Mouse (Mus musculus) adipocyte (in vitro differentiated cells): ENCODE results near the gene Cpne9.

Source experiments
- DNase-seq: peaks from one replicate; pipeline ENCODE4 v3.0.0-alpha.2; 2016; ENCODE audit warnings: low spot score

The Cpne9 gene

DNA sequence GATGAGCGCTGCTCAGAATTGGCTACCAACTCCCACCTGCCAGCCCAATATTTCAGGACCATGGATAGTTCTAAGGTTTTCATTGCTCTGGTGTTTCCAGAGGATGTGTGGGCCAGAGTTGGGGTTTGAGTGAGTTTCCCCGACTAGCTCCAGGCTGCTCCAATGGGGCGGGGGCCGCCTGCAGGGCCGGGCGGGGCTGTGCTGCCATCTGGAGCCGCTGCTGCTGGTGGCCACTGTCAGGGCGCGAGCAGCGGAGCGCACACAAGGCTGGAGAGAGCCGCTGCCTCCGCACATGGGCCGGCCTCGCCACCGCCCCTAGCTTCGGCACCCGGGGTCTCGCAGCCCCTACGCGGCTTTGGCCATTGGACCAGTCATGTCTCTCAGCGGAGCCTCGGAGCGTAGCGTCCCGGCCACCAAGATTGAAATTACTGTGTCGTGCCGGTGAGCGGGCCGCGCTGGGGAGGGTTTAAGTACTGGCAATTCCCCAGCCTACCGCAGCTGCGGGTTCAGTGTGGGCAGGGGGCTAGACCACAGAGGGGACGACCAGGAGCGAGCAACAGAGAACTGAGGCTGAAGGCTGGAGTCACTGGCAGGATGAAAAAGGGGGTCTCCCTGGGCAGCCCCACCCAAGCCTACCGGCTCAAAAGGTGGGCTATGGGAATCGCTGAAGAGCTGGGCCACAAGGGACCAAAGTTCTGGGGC lies at the start of gene Cpne9:
Gene Cpne9, plus strand, starts transcription at position 207 of the 702 bp plus-strand sequence.
- no peak for DNase-seq

DNA sequence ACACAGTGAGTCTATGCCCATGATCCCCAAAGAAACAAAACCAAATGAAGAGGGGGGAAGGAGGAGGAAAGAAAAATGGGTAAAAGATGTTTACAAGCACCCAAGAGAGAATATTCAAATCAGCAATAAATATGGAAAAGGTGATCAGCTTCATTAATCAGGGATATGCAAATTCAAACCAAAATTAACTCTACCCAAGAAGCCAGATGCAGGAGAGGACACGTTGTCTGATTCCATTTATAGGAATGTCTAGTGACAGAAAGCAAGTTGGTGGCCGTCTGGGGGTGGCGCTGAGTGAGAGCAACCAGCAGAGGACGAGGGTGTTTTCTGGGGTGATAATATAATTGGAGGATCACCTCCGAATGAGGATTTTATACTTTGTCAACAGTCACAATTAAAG lies 47.0 kb upstream of the Cpne9 start:
- no peak for DNase-seq

DNA sequence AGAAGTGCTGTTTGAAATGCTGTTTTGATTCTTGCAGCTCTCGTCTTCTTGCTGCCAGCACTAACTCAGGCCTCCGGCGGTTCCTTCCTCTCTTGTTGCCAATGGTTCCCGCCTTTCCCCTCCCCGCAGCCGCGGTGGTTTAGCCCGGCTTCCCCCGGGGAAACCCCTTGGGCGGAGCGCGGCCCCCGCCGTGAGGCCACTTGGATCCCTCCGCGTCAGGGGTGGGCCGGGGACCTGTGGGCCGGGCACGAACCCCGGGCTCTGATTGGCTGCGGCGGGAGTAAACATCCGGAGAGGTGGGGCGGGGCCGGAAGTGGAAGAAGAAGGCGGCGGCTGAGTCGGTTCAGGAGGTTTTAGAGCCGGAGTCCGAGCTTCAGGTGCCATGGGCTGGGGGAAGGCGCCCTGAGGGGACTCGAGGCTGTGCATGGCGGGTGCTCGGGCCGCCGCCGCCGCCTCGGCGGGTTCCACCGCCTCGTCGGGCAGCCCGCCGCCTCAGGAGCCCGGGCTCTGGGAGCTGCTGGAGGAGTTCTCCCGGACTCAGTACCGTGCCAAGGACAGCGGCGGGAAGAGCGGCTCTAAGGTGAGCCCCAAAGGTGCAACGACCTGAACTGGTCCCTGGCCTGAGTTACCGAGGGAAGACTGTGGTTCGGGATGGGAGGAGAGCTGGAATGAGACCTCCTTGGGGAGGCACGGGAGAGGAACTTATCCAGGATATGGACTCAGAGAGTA lies 44.4 kb upstream of the Cpne9 start, which contains the start of gene Mtmr14:
Gene Mtmr14, plus strand, starts transcription at position 302 of the 729 bp plus-strand sequence.
- DNase-seq = peak; percentile 98

DNA sequence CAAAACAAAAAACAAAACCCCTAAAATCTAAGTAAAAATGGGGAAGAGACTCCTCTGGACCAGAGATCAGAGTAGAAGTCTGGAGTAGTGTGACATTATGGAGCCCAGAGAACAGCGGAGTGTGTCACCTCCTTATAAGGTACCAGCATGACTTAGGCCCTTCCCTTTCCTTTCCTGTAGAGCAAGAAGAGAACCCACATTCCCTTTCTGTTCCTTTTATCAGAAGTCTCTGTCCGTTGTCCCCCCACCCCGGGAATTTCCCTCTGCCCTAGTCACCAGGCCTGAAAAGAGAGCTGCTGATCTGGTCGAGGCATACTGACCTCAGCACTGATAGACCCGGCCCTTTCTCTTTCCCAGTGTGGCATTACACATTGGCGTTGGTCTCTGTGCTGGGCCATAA lies 43.7 kb upstream of the Cpne9 start:
- DNase-seq = peak; percentile 55

DNA sequence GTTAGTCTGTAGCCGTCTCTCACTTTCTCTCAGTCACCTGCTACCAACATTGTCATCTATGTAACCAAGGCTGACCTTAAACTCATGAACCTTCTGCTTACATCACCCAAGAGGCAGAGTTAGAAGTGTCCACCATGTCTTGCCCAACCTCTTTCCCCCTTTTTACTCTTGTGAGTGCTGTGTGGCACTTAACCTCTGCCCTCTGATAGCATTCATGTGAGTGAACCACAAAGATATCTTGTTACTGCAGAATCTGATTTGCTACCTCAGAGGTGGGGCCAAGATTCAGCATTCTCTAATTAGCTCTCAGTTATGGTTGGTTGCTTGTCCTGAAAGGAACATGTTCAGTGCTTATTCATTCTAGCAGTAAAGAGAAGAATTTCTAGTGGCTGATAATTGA lies 39.4 kb upstream of the Cpne9 start:
- no peak for DNase-seq

DNA sequence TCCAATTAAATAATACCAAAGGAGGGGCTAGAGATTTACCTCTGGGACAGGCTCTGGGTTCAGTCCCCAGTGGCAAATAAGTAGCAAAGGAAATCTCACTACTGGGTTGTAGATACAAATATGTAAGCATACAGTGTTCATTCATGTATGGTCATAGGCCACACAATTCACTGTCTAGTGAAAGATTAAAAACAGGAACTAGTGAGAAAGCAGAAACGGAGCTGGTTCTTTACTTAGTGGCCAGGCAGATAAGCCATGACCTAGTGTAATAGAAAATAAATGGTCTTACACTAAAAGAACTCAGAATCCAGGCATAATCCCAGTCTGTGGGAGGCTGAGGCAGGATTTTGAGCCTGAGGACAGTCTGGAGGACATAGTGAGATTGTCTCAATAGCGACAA lies 36.5 kb upstream of the Cpne9 start:
- DNase-seq = no peak

DNA sequence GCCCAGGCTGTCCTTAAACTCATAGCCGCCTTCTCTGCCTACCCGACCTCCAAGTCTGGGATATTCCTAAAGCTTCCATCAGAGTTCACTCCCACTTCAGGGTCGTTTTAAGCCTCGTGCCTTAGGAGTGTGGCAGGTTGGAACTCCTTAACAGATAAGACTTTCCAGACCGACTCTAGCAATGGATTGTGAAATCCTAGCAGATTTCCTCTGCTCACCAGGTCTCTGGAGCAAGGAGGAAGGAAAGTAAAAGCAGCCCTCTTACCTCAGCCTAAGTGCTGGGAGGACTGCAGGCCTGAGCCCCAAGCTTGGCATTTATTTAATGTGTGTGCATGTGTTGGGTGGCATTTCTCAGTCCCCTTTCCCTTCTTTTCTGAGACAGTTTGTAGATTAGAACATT lies 31.3 kb upstream of the Cpne9 start:
- DNase-seq = peak; percentile 44

DNA sequence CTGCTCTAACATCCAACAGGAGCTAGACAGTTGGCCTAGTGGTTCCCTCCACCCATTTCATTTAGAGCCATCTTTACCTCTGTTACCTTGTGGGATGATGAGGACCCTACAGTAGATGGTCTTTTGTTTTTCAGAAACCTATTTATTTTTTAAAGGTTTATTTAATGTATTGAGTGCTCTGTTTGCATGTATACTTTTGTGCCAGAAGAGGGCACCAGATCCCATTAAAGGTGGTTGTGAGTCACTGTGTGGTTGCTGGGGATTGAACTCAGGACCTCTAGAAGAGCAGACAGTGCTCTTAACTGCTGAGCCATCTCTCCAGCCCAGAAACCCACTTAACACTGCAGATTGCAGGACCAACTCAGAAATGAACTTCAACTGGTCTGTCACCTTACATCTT lies 30.2 kb upstream of the Cpne9 start:
- no peak for DNase-seq

DNA sequence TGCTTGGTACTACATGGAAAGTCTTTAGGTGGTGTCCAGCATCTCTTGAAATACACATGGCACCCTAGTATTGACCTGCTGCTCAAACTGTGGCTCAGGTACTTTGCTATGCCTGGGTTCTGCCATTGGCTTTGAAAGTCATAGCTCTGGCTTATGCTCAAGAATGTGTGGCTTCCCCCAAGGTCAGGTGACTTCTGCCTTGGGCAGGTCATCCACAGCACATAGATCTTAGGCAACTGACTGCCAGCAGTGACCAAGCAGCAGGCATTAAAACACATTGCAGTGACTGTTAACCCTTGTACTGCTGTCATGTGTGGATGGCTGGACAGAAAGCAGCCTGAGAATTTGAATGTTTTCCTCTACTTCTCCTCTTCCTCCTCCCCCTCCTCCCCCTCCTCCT lies 27.2 kb upstream of the Cpne9 start:
- no peak for DNase-seq

DNA sequence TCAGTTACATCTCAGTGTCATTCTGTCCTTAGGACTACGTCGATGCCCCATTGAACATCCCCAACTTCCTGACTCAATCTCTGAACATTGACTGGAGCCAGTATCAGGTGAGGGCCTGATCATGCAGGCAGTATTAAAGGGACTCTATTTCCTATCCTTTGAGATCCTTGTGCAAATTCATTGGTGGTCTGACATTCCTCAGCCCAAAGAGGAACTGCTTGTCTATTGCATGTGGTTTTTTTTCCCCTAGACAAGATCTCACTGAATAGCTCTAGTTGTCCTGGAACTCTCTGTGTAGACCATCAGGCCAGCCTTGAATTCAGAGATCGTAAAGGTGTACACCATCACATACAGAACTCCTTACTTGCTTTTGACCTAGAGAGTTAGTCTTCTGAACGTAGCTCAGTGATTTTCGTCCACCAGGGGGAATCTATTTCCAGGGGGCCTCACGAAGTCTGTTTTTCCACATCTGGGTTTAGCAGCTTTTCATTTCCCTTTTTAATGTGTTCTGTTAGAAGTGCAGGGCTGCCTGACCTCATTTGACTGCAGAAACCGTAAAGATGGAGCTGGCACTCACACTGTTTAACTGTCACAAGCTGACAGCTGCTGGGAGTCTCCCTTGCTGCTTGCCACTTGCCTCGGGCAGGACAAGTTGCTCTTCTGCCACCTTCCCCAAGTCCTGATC lies 20.8 kb upstream of the Cpne9 start:
- no peak for DNase-seq

DNA sequence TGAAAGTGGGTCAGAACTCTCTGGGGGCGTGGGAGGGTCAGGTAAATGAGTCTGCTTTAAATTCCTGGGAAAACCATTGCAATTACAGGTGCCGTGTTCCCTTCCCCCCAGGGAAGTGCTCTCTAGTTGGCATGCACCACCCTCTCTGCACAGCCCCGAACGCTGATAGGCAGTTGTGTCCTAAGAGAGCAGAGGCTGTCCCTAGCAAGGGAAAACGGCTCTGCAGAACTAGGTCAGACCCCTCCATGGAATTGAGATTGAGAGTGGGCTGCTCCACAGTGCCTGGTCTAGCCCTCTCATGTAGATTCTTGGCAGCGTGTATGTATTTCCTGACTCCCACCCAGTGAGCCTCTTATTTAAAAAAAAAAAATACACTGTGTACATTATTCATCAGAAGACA lies 18.6 kb upstream of the Cpne9 start:
- no peak for DNase-seq

DNA sequence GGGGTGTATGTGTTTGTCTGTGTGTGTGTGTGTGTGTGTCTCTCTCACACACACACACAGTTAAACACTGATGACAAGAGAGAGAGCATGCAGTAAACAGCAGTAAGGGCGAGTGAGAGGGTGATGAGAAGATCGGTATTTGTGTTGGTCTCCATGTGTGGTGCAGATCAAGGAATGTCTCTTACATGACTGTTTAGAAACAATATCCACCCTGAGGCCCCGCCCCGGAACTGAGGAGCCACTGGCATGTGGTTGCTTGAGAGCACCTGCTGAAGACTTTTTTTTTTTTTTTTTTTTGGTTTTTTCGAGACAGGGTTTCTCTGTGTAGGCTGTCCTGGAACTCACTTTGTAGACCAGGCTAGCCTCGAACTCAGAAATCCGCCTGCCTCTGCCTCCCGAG lies 17.7 kb upstream of the Cpne9 start:
- DNase-seq = no peak

DNA sequence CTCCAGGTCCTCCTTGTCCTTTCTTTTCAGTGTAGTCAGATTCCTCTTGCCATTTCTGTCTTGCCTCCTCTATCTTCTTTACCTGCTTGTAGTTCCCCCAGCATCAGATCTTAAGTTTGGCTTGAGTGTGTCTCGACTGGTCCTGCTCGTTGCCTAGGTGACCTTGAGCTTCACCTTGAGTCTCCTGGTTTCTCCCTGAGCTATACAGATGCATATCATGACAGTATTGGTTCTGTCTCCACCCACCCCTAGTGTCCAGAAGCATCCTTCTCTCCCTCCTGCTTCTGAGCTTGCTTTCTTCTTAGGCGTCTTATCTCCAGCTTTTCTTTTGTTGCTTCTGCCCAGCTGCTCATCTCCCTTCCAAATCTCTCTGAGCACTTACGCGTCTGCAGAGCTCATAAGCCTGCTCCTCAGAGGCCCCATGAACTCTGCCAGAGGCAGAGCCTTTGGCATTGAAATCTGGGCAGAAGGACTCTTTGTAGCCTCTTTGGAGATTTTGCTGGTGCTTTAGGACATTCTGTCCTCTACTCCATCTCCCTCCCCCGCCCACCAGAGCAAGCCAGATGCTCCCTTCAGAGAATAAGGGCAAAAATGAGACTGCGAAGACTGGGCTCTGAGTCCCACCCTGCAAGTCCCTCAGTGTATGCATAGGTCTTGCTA lies 15.0 kb upstream of the Cpne9 start:
- DNase-seq = peak; percentile 63

DNA sequence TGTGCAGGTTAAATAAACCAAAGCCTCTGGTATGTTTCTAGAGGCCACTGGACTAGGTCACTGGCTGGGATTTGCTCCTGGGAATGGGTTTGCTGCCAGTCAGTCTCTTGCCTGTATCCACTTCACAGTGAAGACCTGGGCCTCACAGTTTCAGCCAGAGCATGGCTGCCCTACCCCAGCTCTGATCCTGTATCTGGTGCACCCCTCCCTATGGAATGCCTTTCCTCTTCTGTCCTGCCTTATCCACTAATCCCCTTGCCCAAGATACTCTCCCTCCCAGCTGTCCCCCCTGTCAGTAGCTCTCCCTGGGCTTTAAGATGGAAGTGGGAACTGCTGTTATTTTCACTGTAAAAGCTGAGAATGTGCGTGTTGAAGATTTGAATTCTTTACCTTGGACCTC lies 14.1 kb upstream of the Cpne9 start:
- DNase-seq = no peak

DNA sequence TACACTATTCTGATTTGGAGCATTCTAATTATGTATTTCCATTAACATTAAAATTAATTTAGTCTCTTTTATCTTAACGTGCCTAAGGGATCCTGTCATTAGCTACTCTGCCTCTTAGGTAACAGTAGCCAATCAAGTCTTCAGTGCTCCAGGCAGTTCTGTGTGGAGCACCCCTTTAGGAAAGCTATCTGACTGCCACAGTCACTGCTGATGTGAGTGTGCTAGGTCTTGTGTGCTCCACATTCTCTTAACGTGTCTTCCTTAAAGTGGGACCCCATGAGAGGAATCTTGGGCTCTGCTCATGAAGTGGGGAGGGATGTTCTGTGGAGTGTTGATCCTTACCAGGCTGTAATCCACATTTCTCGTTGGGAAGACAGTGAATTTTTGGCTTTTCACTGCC lies 9.7 kb upstream of the Cpne9 start:
- no peak for DNase-seq

DNA sequence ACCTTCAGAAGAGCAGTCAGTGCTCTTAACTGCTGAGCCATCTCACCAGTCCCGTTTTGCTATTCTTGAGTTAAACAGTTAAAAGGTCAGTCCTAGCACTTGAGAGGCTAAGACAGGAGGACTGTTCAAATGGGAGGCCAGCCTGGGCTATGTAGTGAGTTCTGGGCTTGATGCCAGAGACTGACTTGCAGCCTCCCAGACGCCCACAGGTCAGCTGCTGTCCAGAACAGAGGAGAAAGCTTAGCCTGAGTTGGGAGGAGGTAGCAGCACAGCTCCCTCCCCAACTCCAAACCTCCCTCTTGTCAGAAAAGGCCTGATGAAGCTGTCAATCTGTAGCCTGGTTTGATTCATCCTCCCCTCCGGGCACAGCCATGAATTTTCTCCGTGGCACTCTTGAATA lies 5.3 kb upstream of the Cpne9 start:
- DNase-seq = peak; percentile 40

DNA sequence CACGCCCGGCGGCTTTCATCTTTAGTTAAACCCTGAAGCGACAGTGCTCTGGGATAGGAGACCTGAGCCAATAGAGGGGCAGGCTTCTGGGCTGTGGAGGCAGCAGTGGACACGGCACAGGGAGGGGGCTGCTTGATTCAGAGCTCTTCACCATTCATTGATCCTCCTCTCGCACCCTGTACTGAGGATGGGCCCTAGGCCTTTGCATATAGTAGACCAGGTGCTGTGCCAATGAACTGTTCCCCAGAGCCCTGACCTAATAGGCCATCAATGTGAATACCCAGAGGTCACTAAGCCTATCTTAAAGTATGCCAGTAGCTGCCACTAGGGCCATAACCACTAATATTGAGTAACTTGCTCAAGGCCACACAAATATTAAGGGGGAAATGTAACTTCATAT lies 431 bp upstream of the Cpne9 start:
- no peak for DNase-seq

DNA sequence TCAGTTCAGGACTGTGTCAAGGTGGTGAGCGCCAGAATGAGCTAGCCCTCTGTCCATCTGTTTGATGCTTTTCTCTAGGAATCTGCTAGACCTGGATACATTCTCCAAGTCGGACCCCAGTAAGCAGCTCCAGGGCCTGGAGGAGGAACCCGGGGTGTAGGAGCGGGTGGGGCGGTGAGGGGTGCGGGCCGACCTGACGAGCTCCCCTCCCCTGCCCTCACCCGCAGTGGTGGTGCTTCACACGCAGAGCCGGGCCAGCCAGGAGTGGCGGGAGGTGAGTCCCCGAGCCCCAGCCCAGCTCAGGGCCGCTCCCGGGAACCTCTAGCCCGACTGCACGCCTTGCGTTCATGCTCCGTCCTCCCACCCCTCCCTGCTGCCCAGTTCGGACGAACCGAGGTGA lies 862 bp downstream of the Cpne9 start:
- DNase-seq = no peak

DNA sequence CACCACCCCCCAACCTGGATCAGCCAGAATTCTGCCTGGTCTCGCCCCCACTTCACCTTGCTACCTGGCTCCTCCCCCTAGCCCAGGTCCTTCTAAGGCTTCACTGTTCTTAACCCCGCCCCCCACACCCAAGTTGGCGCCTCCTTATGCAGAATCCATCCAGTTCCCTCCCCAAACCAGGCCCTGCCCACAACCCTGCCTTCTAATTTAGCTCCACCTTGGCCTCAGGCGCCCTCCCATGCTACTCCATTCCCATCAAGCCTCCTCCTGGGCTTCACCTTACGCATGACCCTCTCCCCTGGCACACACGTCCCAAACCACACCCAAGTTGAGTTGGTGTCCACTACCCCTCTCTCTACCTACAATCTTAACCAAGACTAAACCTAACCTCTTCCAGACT lies 1.4 kb downstream of the Cpne9 start:
- no peak for DNase-seq

DNA sequence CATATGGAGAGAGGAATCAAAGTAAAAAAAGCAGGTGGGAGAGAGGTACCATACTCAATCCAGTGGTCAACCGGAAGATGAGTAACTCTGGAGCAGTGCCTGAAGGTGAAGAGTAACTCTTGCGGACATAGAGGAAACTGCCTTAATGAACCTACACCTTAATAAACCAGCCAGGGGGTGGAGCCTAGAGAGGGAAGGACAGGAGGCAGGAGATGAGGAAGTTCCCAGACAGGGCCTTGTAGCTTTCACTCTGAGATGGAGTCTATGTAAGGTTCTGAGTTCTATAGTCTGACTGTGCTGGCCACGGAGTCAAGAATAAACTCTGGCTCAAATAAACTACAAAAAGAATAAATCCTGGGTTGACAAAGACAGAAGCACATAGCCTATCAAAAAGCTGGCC lies 2.8 kb downstream of the Cpne9 start:
- no peak for DNase-seq

DNA sequence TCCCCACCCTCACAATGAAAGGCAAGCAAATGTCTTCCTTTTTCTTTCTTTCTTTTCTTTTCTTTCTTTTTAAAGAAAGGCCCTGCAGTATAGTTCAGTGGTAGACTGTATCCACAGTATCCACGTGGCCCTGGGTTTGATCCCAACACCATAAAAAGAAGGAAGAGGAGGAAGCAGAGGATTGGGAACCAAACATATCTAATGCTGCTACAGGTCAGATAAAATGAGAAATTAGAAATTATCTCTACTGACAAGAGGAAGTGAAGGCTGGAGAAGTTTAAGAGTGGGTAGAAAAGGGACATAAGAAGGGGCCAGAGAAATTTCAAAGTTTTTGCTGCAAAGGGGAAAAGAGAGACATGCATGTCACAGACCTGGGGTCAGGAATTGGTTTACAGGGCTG lies 4.2 kb downstream of the Cpne9 start:
- no peak for DNase-seq

DNA sequence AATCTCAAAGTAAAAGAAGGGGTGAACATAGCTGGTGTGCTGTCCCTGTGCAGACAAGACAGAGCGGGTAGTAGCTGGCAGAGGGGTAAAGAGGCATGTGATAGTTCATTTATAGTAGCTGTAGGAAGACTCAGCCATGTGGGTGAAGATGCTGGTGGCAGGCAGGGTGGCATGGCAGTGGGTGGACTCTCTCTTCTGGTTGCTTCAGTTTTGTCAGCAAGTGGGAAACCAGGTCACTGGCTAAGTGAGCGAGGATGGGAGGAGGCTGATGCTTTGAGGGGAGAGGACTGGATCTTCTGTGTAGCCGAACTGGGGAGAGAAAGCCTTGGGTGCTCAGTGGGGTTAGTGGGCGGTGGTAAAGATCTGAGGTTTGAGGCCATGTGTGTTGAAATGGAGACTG lies 5.1 kb downstream of the Cpne9 start:
- no peak for DNase-seq

DNA sequence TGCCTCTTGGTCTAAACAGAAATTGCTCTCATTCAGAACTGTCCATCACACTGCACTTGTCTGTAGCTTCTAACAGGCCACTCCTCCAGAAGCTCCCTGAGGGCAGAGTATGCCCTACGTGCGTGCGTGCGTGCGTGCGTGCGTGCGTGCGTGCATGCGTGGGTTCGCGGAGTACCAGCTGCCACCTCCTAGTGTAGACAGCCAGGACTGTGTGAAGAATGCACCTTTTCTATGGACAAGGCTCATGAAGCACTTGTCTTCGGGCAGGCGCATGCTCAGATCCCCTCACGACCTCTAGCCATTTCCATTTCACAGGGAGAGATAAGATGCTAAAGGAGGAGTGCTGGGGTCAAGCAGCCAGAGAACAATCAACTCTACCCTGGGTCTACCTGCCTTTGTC lies 7.2 kb downstream of the Cpne9 start:
- no peak for DNase-seq
